ENCODE assay signal across 10 mouse cellular contexts in the genomic region with DNA sequence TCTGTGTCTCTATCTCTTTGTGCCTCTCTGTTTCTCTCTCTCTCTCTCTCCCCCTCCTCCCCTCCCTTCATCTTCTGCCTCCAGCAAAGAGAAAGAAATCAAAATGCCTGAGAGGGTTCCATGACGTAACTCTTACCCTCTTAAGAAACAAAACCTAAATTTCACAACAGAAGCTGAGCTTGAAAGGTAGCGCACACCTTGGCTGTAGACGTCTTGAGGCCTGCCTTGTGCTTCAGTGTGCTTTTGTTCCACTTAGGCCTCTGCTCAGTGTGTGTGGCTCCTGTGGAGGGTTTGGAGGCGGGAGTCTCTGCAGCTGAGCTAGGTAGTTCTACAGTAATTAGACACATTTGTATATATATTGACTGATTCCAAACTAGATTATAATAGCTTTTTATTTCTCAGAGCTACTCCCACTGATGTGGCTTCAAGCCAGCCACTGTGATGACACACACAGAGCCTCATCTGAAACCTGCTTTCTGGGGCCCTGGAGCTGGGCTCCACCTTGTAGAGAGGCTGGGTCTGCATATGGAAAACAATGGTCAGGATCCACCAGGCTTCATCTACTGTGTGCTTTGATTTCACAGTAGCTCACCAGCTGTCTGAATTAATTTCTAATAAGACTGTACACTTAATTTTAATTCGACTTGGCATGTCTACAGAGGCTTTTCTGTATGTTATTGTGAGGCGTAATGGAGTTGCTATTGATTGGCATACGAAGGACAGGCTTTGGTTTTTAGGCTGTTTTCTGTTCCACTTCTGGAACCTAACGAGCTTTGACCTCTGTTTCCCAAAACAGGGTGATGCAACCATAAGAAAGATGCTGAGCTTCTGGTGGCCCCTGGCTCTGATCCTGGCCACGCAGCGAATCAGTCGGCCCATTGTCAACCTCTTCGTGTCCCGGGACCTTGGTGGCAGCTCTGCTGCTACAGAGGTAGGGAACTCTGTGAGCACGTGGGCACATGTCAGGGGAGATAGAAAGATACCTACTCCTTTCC.
DNase-seq lines count a peak whose midpoint lies in the region; ATAC-seq and TF ChIP-seq lines count a peak whose summit lies in the region.
"Had no signal": no experiment of that assay in that cellular context is flagged by ENCODE, and none has a peak within 500 bp of the region (broad histone marks: within the 10 kb centered on the region; RNA-seq: fewer than 3 reads in every experiment).

No protein-coding gene starts in this region.

- peaks cover 2% of the 10 kb centered on the region; the same call in 1 of the 2 replicates for H3K4me1 ChIP-seq in liver, postnatal 0 days (ENCODE audit: insufficient read depth)
- H3K4me1 ChIP-seq in intestine, embryonic 16.5 days (ENCODE audit: control insufficient read depth, insufficient read depth, low read length): no peaks in the 10 kb centered on the region

- no peak for DNase-seq in liver, postnatal 0 days
- DNase-seq in liver: no peak
- peak; percentile 47 for DNase-seq in NIH3T3 (ENCODE audit: low read depth)
- DNase-seq in right cerebral cortex, adult 2 months (ENCODE audit: low spot score in 2 of 2): peak; percentile 64 to 86
- DNase-seq: heart, adult 2 months had no signal

- H3K27ac ChIP-seq in liver, postnatal 0 days (ENCODE audit: low read depth): 0 out of 2 replicates have a peak overlapping the region, but pooled peaks have one; percentile 30
- no peak overlapping the region for H3K27ac ChIP-seq in intestine, embryonic 16.5 days (ENCODE audit: low read length)
- H3K27ac ChIP-seq: embryonic facial prominence, embryonic 13.5 days; heart, adult 2 months; limb, embryonic 13.5 days had no signal

- no peaks in the 10 kb centered on the region for H3K27me3 ChIP-seq in liver, postnatal 0 days (ENCODE audit: insufficient read depth, low read length)
- no peaks in the 10 kb centered on the region for H3K27me3 ChIP-seq in intestine, embryonic 16.5 days (replicated peaks; ENCODE audit: control insufficient read depth, insufficient read depth, low read length)
- H3K27me3 ChIP-seq: embryonic facial prominence, embryonic 13.5 days; limb, embryonic 13.5 days had no signal

- TF ChIP-seq EP300 in liver, postnatal 0 days (IDR thresholded peaks at IDR 0.05; ENCODE audit: low read depth): no peak

- TF ChIP-seq CTCF in liver, postnatal 0 days (IDR thresholded peaks at IDR 0.05; ENCODE audit: low read depth): no peak

- ATAC-seq in liver, postnatal 0 days: peak; percentile 57
- peak; percentile 63 for ATAC-seq in inflammation-experienced regulatory T-cells, adult 6 months
- no peak for ATAC-seq in monocyte, adult 5-6 weeks (replicated peaks; ENCODE audit: insufficient number of reproducible peaks, low FRiP score, low TSS enrichment, poor library complexity, severe bottlenecking)
- no peak for ATAC-seq in intestine, embryonic 16.5 days

- 82% methylated on average over 14 of the region's 14 CpGs for WGBS in liver, postnatal 0 days (ENCODE audit: insufficient replicate concordance)
- 89% methylated on average over 14 of the region's 14 CpGs for WGBS in intestine, embryonic 16.5 days

- no peak overlapping the region for H3K4me2 ChIP-seq in liver, postnatal 0 days (ENCODE audit: low read depth, low read length)
- H3K4me2 ChIP-seq in intestine, embryonic 16.5 days (ENCODE audit: low read depth, low read length): no peak overlapping the region
- H3K4me2 ChIP-seq: embryonic facial prominence, embryonic 13.5 days; limb, embryonic 13.5 days had no signal

- no peak overlapping the region for H3K9ac ChIP-seq in liver, postnatal 0 days (replicated peaks)
- H3K9ac ChIP-seq in intestine, embryonic 16.5 days (ENCODE audit: low read depth, low read length): no peak overlapping the region
- H3K9ac ChIP-seq: embryonic facial prominence, embryonic 13.5 days; limb, embryonic 13.5 days had no signal

- peaks cover 14% of the 10 kb centered on the region; the same call in 1 of the 2 replicates for H3K36me3 ChIP-seq in liver, postnatal 0 days (replicated peaks; ENCODE audit: insufficient read depth, low read length)
- H3K36me3 ChIP-seq in intestine, embryonic 16.5 days (ENCODE audit: control insufficient read depth, insufficient read depth, low read length): peaks cover 8% of the 10 kb centered on the region; the same call in 1 of the 2 replicates

- H3K4me3 ChIP-seq in liver, postnatal 0 days (ENCODE audit: low read depth, low read length): no peak overlapping the region
- H3K4me3 ChIP-seq in intestine, embryonic 16.5 days (ENCODE audit: low read length): no peak overlapping the region
- H3K4me3 ChIP-seq: embryonic facial prominence, embryonic 13.5 days; heart, adult 2 months; limb, embryonic 13.5 days had no signal

- no peaks in the 10 kb centered on the region for H3K9me3 ChIP-seq in liver, postnatal 0 days (ENCODE audit: low read length)
- no peaks in the 10 kb centered on the region for H3K9me3 ChIP-seq in intestine, embryonic 16.5 days (ENCODE audit: control insufficient read depth, low read length)
- H3K9me3 ChIP-seq: embryonic facial prominence, embryonic 13.5 days; limb, embryonic 13.5 days had no signal

Comparison
In these comparisons a context has a peak if more than half of its experiments do, and no peak if none do; other contexts are left out.
1. ATAC-seq: peak in liver, postnatal 0 days (single experiment) and inflammation-experienced regulatory T-cells, adult 6 months (single experiment); none in monocyte, adult 5-6 weeks (single experiment) and intestine, embryonic 16.5 days (single experiment).
2. DNase-seq: peak in NIH3T3 (single experiment) and right cerebral cortex, adult 2 months (2 of 2); none in liver, postnatal 0 days (single experiment) and liver (single experiment).